Mouse (Mus musculus) megakaryocyte, embryonic 14.5 days (primary cell): ENCODE measurements around the gene Rpl7a. TPM values are rescaled to one million over a fixed set of nuclear protein-coding genes. Genes with fewer than 3 reads are reported as not detected.
"Not testable (repeated sequence)": the region's sequence is repeated elsewhere in the genome, so short reads cannot be mapped to it uniquely, and the experiment has no call there.

Experiments
- H3K27me3 ChIP-seq: replicated peaks from 2 replicates; pipeline ENCODE3; 2012; ENCODE audit warnings: inconsistent platforms
- H3K36me3 ChIP-seq: replicated peaks from 2 replicates; pipeline ENCODE3; 2012; ENCODE audit warnings: low read length, inconsistent platforms, mixed read lengths
- H3K4me1 ChIP-seq: 2 replicates; pipeline ENCODE4 v1.6.1; 2012; ENCODE audit warnings: inconsistent platforms
- H3K4me3 ChIP-seq: replicated peaks from 2 replicates; pipeline ENCODE3; 2012; ENCODE audit warnings: moderate library complexity, mild to moderate bottlenecking, inconsistent platforms
- H3K9me3 ChIP-seq: 2 replicates; pipeline ENCODE4 v1.6.1; 2012; ENCODE audit warnings: inconsistent platforms
- FLI1 ChIP-seq: IDR thresholded peaks from 2 replicates; pipeline ENCODE4 v1.6.1; 2012; ENCODE audit warnings: low read length, inconsistent platforms, mixed read lengths
- GATA1 ChIP-seq: IDR thresholded peaks from 3 replicates; pipeline ENCODE4 v1.6.1; 2012; ENCODE audit warnings: mixed read lengths, low read length, inconsistent platforms, borderline replicate concordance
- polyA plus RNA-seq: library from polyadenylated mRNA; stranded (reverse); fragments of >175 nt; gene quantifications from 2 replicates; pipeline ENCODE4 v1.2.3, GENCODE M21; 2012; ENCODE audit warnings: low replicate concordance; ENCODE audit not compliant: insufficient read depth

Rpl7a gene
- 873 and 5,014 TPM in 2 replicates for polyA plus RNA-seq

- Histone ChIP-seq H3K9me3 (no peaks in the 10 kb centered on the region), H3K4me1 (peaks cover 87% of the 10 kb centered on the region), H3K27me3 (no peaks in the 10 kb centered on the region), H3K4me3 (peak within 1 kb of the TSS; percentile 100), H3K36me3 (peaks cover 75% of the 10 kb centered on the region)
- TF ChIP-seq FLI1 (no peak), GATA1 (no peak)
Observed at GRCm38 (mm10) chr2:26910124-26910993, at the start of gene Rpl7a, which contains the start of gene Med22. Gene Rpl7a (plus strand): TSS chr2:26910764. Gene Med22 (minus strand): TSS chr2:26910677.

- Histone ChIP-seq H3K4me3 (no peak overlapping the region), H3K9me3 (peaks cover 3% of the 10 kb centered on the region; the same call in 1 of the 2 replicates), H3K36me3 (no peaks in the 10 kb centered on the region), H3K4me1 (peaks cover 4% of the 10 kb centered on the region; the same call in 1 of the 2 replicates), H3K27me3 (peaks cover 20% of the 10 kb centered on the region)
- TF ChIP-seq GATA1: no peak
- no peak for TF ChIP-seq FLI1
Observed at GRCm38 (mm10) chr2:26862856-26863255, 47.7 kb upstream of the Rpl7a start.

GRCm38 (mm10) chr2:26864879-26865278 lies 45.7 kb upstream of the Rpl7a start, which contains the start of gene Abo:
Gene Abo (minus strand): TSS chr2:26864979.
- no peaks in the 10 kb centered on the region for H3K36me3 ChIP-seq
- TF ChIP-seq GATA1: no peak
- no peak for TF ChIP-seq FLI1
- peaks cover 3% of the 10 kb centered on the region; the same call in 1 of the 2 replicates for H3K9me3 ChIP-seq
- H3K4me3 ChIP-seq: no peak within 1 kb of the TSS
- peaks cover 28% of the 10 kb centered on the region for H3K27me3 ChIP-seq
- peaks cover 8% of the 10 kb centered on the region for H3K4me1 ChIP-seq

GRCm38 (mm10) chr2:26870666-26871065 lies 39.9 kb upstream of the Rpl7a start:
- Histone ChIP-seq H3K36me3 (no peaks in the 10 kb centered on the region), H3K4me3 (no peak overlapping the region), H3K4me1 (peaks cover 5% of the 10 kb centered on the region), H3K27me3 (peaks cover 24% of the 10 kb centered on the region), H3K9me3 (peaks cover 3% of the 10 kb centered on the region; the same call in 1 of the 2 replicates)
- TF ChIP-seq FLI1 (no peak), GATA1 (no peak)

GRCm38 (mm10) chr2:26878571-26878970 lies 32.0 kb upstream of the Rpl7a start:
- Histone ChIP-seq H3K27me3 (no peaks in the 10 kb centered on the region), H3K4me3 (no peak overlapping the region), H3K4me1 (no peaks in the 10 kb centered on the region), H3K36me3 (no peaks in the 10 kb centered on the region), H3K9me3 (peaks cover 24% of the 10 kb centered on the region)
- TF ChIP-seq GATA1: no peak
- no peak for TF ChIP-seq FLI1

GRCm38 (mm10) chr2:26885541-26885940 lies 25.0 kb upstream of the Rpl7a start:
- H3K36me3 ChIP-seq: peaks cover 28% of the 10 kb centered on the region
- H3K4me1 ChIP-seq, H3K4me3 ChIP-seq, H3K9me3 ChIP-seq, H3K27me3 ChIP-seq: not testable (repeated sequence)

GRCm38 (mm10) chr2:26886170-26886569 lies 24.4 kb upstream of the Rpl7a start:
- H3K27me3 ChIP-seq, H3K4me1 ChIP-seq: not testable (repeated sequence)

GRCm38 (mm10) chr2:26895898-26896297 lies 14.7 kb upstream of the Rpl7a start:
- no peaks in the 10 kb centered on the region for H3K27me3 ChIP-seq
- peaks cover 20% of the 10 kb centered on the region for H3K4me1 ChIP-seq
- no peaks in the 10 kb centered on the region for H3K9me3 ChIP-seq
- H3K36me3 ChIP-seq: peaks cover 92% of the 10 kb centered on the region
- no peak overlapping the region for H3K4me3 ChIP-seq
- TF ChIP-seq GATA1 (no peak), FLI1 (no peak)

More at GRCm38 (mm10) chr2:26886170-26886569, 24.4 kb upstream of the Rpl7a start:
- H3K4me3 ChIP-seq, H3K9me3 ChIP-seq: not testable (repeated sequence)
- H3K36me3 ChIP-seq: peaks cover 35% of the 10 kb centered on the region

- H3K9me3 ChIP-seq: no peaks in the 10 kb centered on the region
- peaks cover 62% of the 10 kb centered on the region for H3K36me3 ChIP-seq
- peak overlapping the region; percentile 14 for H3K4me3 ChIP-seq
- H3K4me1 ChIP-seq: peaks cover 56% of the 10 kb centered on the region
- H3K27me3 ChIP-seq: no peaks in the 10 kb centered on the region
- no peak for TF ChIP-seq GATA1
- TF ChIP-seq FLI1: no peak
Observed at GRCm38 (mm10) chr2:26900731-26901130, 9.8 kb upstream of the Rpl7a start.

- Histone ChIP-seq H3K4me3 (peak overlapping the region; percentile 96), H3K36me3 (peaks cover 63% of the 10 kb centered on the region), H3K4me1 (peaks cover 68% of the 10 kb centered on the region), H3K9me3 (no peaks in the 10 kb centered on the region), H3K27me3 (no peaks in the 10 kb centered on the region)
- TF ChIP-seq FLI1 (no peak), GATA1 (no peak)
Observed at GRCm38 (mm10) chr2:26901834-26902400, 8.6 kb upstream of the Rpl7a start.
